Mouse (Mus musculus): ENCODE measurements around the gene Nhp2.

The Nhp2 gene

GRCm38 (mm10) chr11:51635525-51636322 is 16.2 kb downstream of the Nhp2 start, which contains the start of gene Rmnd5b:
TSS of gene Rmnd5b (minus strand) at chr11:51635896.
- peak; percentile 75 to 89 for DNase-seq (ENCODE audit: low spot score in 2 of 2)

- DNase-seq (ENCODE audit: low spot score in 2 of 2): peak in 1 of 2 experiments; percentile 47
These were observed 16.8 kb downstream of the Nhp2 start for GRCm38 (mm10) chr11:51636323-51636684.

- DNase-seq (ENCODE audit: low spot score in 2 of 2): peak in 1 of 2 experiments; percentile 27
These were observed 18.5 kb downstream of the Nhp2 start for GRCm38 (mm10) chr11:51637971-51638414.

- no peak for DNase-seq (ENCODE audit: low spot score in 2 of 2)
These were observed 19.0 kb downstream of the Nhp2 start for GRCm38 (mm10) chr11:51638497-51638896.

GRCm38 (mm10) chr11:51640748-51641147 is 21.2 kb downstream of the Nhp2 start:
- DNase-seq (ENCODE audit: low spot score in 2 of 2): peak in 1 of 2 experiments; percentile 34

- DNase-seq (ENCODE audit: low spot score in 2 of 2): no peak
These were observed 23.7 kb downstream of the Nhp2 start for GRCm38 (mm10) chr11:51643202-51643601.

GRCm38 (mm10) chr11:51643761-51644160 is 24.2 kb downstream of the Nhp2 start:
- DNase-seq (ENCODE audit: low spot score in 2 of 2): peak; percentile 38 to 66

GRCm38 (mm10) chr11:51644217-51644616 is 24.7 kb downstream of the Nhp2 start:
- DNase-seq (ENCODE audit: low spot score in 2 of 2): peak in 1 of 2 experiments; percentile 17

GRCm38 (mm10) chr11:51645293-51645692 is 25.8 kb downstream of the Nhp2 start:
- DNase-seq (ENCODE audit: low spot score in 2 of 2): peak; percentile 39 to 69

- DNase-seq (ENCODE audit: low spot score in 2 of 2): no peak
These were observed 26.7 kb downstream of the Nhp2 start for GRCm38 (mm10) chr11:51646245-51646644.

GRCm38 (mm10) chr11:51646751-51647667 is 27.5 kb downstream of the Nhp2 start:
- no peak for DNase-seq (ENCODE audit: low spot score in 2 of 2)

- DNase-seq (ENCODE audit: low spot score in 2 of 2): no peak
These were observed 29.0 kb downstream of the Nhp2 start for GRCm38 (mm10) chr11:51648566-51648965.

- no peak for DNase-seq (ENCODE audit: low spot score in 2 of 2)
These were observed 29.8 kb downstream of the Nhp2 start for GRCm38 (mm10) chr11:51649111-51649888.

GRCm38 (mm10) chr11:51649889-51650199 is 30.3 kb downstream of the Nhp2 start:
- no peak for DNase-seq (ENCODE audit: low spot score in 2 of 2)

GRCm38 (mm10) chr11:51650261-51650660 is 30.7 kb downstream of the Nhp2 start:
- DNase-seq (ENCODE audit: low spot score in 2 of 2): no peak

- peak in 1 of 2 experiments; percentile 59 for DNase-seq (ENCODE audit: low spot score in 2 of 2)
These were observed 31.4 kb downstream of the Nhp2 start, which contains the start of the genes N4bp3 and D930048N14Rik for GRCm38 (mm10) chr11:51650691-51651515. TSS of gene N4bp3 (minus strand) at chr11:51650842. TSS of gene D930048N14Rik (plus strand) at chr11:51650954.

- no peak for DNase-seq (ENCODE audit: low spot score in 2 of 2)
These were observed 33.4 kb downstream of the Nhp2 start for GRCm38 (mm10) chr11:51652889-51653418.

GRCm38 (mm10) chr11:51653736-51654135 is 34.2 kb downstream of the Nhp2 start:
- DNase-seq (ENCODE audit: low spot score in 2 of 2): no peak

GRCm38 (mm10) chr11:51654891-51655290 is 35.4 kb downstream of the Nhp2 start:
- DNase-seq (ENCODE audit: low spot score in 2 of 2): no peak

GRCm38 (mm10) chr11:51656798-51657521 is 37.4 kb downstream of the Nhp2 start:
- DNase-seq (ENCODE audit: low spot score in 2 of 2): no peak

Data from cerebellum, postnatal 4 days (tissue).